In genomic region chr19:47374916-47375573, GRCm38 (mm10) we compare ENCODE assay signal across 13 mouse cellular contexts.
A peak's percentile ranks its signal among the peaks of the same experiment; 100 is the strongest.
DNase-seq lines count a peak whose midpoint lies in the region; ATAC-seq and TF ChIP-seq lines count a peak whose summit lies in the region.
"Had no signal": no experiment of that assay in that cellular context is flagged by ENCODE, and none has a peak within 500 bp of the region (broad histone marks: within the 10 kb centered on the region; RNA-seq: fewer than 3 reads in every experiment).

No protein-coding gene starts in this region.

- ATAC-seq in kidney, postnatal 0 days (replicated peaks; ENCODE audit: low FRiP score, low read depth): no peak
- no peak for ATAC-seq in kidney, embryonic 15.5 days (replicated peaks; ENCODE audit: low FRiP score)
- ATAC-seq in inflammation-experienced regulatory T-cells, adult 6 months: no peak
- no peak for ATAC-seq in megakaryocyte progenitor cell, adult 5-6 weeks (replicated peaks; ENCODE audit: poor library complexity)

- no peak overlapping the region for H3K4me2 ChIP-seq in kidney, postnatal 0 days (ENCODE audit: low read length)
- no peak overlapping the region for H3K4me2 ChIP-seq in kidney, embryonic 15.5 days
- H3K4me2 ChIP-seq: embryonic facial prominence, embryonic 12.5 days; forebrain, embryonic 12.5 days; hindbrain, embryonic 15.5 days had no signal

- H3K9ac ChIP-seq in kidney, postnatal 0 days (ENCODE audit: low read depth, low read length): 0 out of 2 replicates have a peak overlapping the region, but pooled peaks have one; percentile 13
- H3K9ac ChIP-seq in kidney, embryonic 15.5 days: no peak overlapping the region
- H3K9ac ChIP-seq: embryonic facial prominence, embryonic 12.5 days; forebrain, embryonic 12.5 days; hindbrain, embryonic 15.5 days had no signal

- no peaks in the 10 kb centered on the region for H3K4me1 ChIP-seq in kidney, postnatal 0 days (replicated peaks; ENCODE audit: insufficient read depth, low read length)
- peaks cover 3% of the 10 kb centered on the region; the same call in 1 of the 2 replicates for H3K4me1 ChIP-seq in kidney, embryonic 15.5 days
- H3K4me1 ChIP-seq: embryonic facial prominence, embryonic 12.5 days; hindbrain, embryonic 15.5 days had no signal

- peak; percentile 74 for DNase-seq in adrenal gland, adult 2 months
- no peak for DNase-seq in adrenal gland, adult 18-20 months (ENCODE audit: low spot score in 2 of 2)
- DNase-seq in kidney, postnatal 0 days (ENCODE audit: low spot score): no peak
- DNase-seq in adrenal gland, postnatal 25 days: peak; percentile 40
- DNase-seq: cerebellum, adult 11-12 months; gastrocnemius, postnatal 25 days had no signal

- H3K27ac ChIP-seq in kidney, postnatal 0 days: no peak overlapping the region
- no peak overlapping the region for H3K27ac ChIP-seq in kidney, embryonic 15.5 days
- H3K27ac ChIP-seq: embryonic facial prominence, embryonic 12.5 days; forebrain, embryonic 12.5 days; hindbrain, embryonic 10.5 days; hindbrain, embryonic 15.5 days had no signal

- H3K4me3 ChIP-seq in kidney, postnatal 0 days (replicated peaks; ENCODE audit: low read depth, low read length): no peak overlapping the region
- H3K4me3 ChIP-seq in kidney, embryonic 15.5 days (replicated peaks): no peak overlapping the region
- H3K4me3 ChIP-seq: embryonic facial prominence, embryonic 12.5 days; forebrain, embryonic 12.5 days; hindbrain, embryonic 10.5 days; hindbrain, embryonic 15.5 days had no signal

- no peaks in the 10 kb centered on the region for H3K9me3 ChIP-seq in kidney, postnatal 0 days (replicated peaks; ENCODE audit: low read length)
- H3K9me3 ChIP-seq in kidney, embryonic 15.5 days (replicated peaks): no peaks in the 10 kb centered on the region
- H3K9me3 ChIP-seq: embryonic facial prominence, embryonic 12.5 days; forebrain, embryonic 12.5 days; hindbrain, embryonic 10.5 days; hindbrain, embryonic 15.5 days had no signal

- WGBS in kidney, postnatal 0 days: 89% methylated on average over 8 of the region's 8 CpGs
- 96% methylated on average over 8 of the region's 8 CpGs for WGBS in kidney, embryonic 15.5 days

- no peaks in the 10 kb centered on the region for H3K27me3 ChIP-seq in kidney, postnatal 0 days (ENCODE audit: insufficient read depth, low read length)
- H3K27me3 ChIP-seq in kidney, embryonic 15.5 days: no peaks in the 10 kb centered on the region
- H3K27me3 ChIP-seq: embryonic facial prominence, embryonic 12.5 days; forebrain, embryonic 12.5 days; hindbrain, embryonic 15.5 days had no signal

- TF ChIP-seq CTCF in kidney, postnatal 0 days (IDR thresholded peaks at IDR 0.05; ENCODE audit: low read depth): no peak

- H3K36me3 ChIP-seq in kidney, postnatal 0 days (ENCODE audit: insufficient read depth, low read length): no peaks in the 10 kb centered on the region
- H3K36me3 ChIP-seq in kidney, embryonic 15.5 days: peaks cover 3% of the 10 kb centered on the region; the same call in 1 of the 2 replicates
- H3K36me3 ChIP-seq: embryonic facial prominence, embryonic 12.5 days; forebrain, embryonic 12.5 days; hindbrain, embryonic 15.5 days had no signal

Comparison
In these comparisons a context has a peak if more than half of its experiments do, and no peak if none do; other contexts are left out.
1. DNase-seq: peak in adrenal gland, adult 2 months (single experiment) and adrenal gland, postnatal 25 days (single experiment); none in adrenal gland, adult 18-20 months (0 of 2) and kidney, postnatal 0 days (single experiment).